Mouse (Mus musculus) intestine, embryonic 14.5 days (tissue): ENCODE measurements around the gene Fhit. TPM values are rescaled to one million over a fixed set of nuclear protein-coding genes. Genes with fewer than 3 reads are reported as not detected.

Experiments
- ATAC-seq: fragments of 200-750 bp; cut with Nextera tagmentation; replicated peaks from 2 replicates; pipeline ENCODE4 v1.8.0; 2017; ENCODE audit warnings: low read depth, moderate number of reproducible peaks, moderate TSS enrichment, moderate library complexity; ENCODE audit not compliant: low FRiP score, low TSS enrichment
- DNase-seq: peaks from one replicate; pipeline ENCODE4 v3.0.0-alpha.2; 2018; ENCODE audit warnings: low spot score
- H3K27ac ChIP-seq: fragments of 300-500 bp; sonication (generic); 2 replicates; pipeline ENCODE4 v1.5.1; 2014; ENCODE audit warnings: low read depth, mild to moderate bottlenecking, control low read depth
- H3K27me3 ChIP-seq: fragments of 300-500 bp; sonication (generic); replicated peaks from 2 replicates; pipeline ENCODE4 v1.6.1; 2014; ENCODE audit warnings: low read length, control low read depth; ENCODE audit not compliant: control insufficient read depth, insufficient read depth
- H3K36me3 ChIP-seq: fragments of 300-500 bp; sonication (generic); 2 replicates; pipeline ENCODE4 v1.6.1; 2014; ENCODE audit warnings: low read length, control low read depth; ENCODE audit not compliant: control insufficient read depth, insufficient read depth
- H3K4me1 ChIP-seq: fragments of 300-500 bp; sonication (generic); replicated peaks from 2 replicates; pipeline ENCODE4 v1.6.1; 2014; ENCODE audit warnings: low read length, control low read depth, mixed read lengths; ENCODE audit not compliant: control insufficient read depth, insufficient read depth
- H3K4me2 ChIP-seq: fragments of 300-500 bp; sonication (generic); 2 replicates; pipeline ENCODE4 v1.6.1; 2014; ENCODE audit warnings: low read length
- H3K4me3 ChIP-seq: fragments of 300-500 bp; sonication (generic); 2 replicates; pipeline ENCODE4 v1.5.1; 2014; ENCODE audit warnings: low read depth, low read length, control low read depth, mixed read lengths
- H3K9ac ChIP-seq: fragments of 300-500 bp; sonication (generic); 2 replicates; pipeline ENCODE4 v1.6.1; 2014; ENCODE audit warnings: mild to moderate bottlenecking, low read length
- H3K9me3 ChIP-seq: fragments of 300-500 bp; sonication (generic); 2 replicates; pipeline ENCODE4 v1.6.1; 2016; ENCODE audit warnings: low read length, control low read depth; ENCODE audit not compliant: control insufficient read depth
- WGBS: fragments of 180-500 bp; shearing (Covaris S2); extraction: QIAGEN DNeasy Blood & Tissue Kit; methylation state at CpG from one replicate; pipeline ENCODE4 v1.1.7; 2014; 5-methylcytosine and 5-hydroxymethylcytosine counted together
- polyA plus RNA-seq: library from polyadenylated mRNA; unstranded; fragments of >200 nt; fragmentation: Nextera tagmentation; extraction: Ambion mirVana; gene quantifications from 2 replicates; pipeline ENCODE4 v1.2.1, GENCODE M21; 2014

The Fhit gene
- polyA plus RNA-seq, 1 experiment from 2014 or later, result 15.6 TPM

- no peaks in the 10 kb centered on the region for H3K9me3 ChIP-seq
Observed at GRCm38 (mm10) chr14:9684362-9684761, 1477.5 kb downstream of the Fhit start.

GRCm38 (mm10) chr14:9672728-9673127, 1489.1 kb downstream of the Fhit start:
- H3K4me3 ChIP-seq, result no peak overlapping the region
- DNase-seq, result no peak
- no peak overlapping the region for H3K27ac ChIP-seq
- H3K4me2 ChIP-seq, result no peak overlapping the region
- H3K27me3 ChIP-seq, result no peaks in the 10 kb centered on the region
- H3K9ac ChIP-seq, result no peak overlapping the region
- no peak for ATAC-seq
- no peaks in the 10 kb centered on the region for H3K4me1 ChIP-seq
- H3K36me3 ChIP-seq, result no peaks in the 10 kb centered on the region
- H3K9me3 ChIP-seq, result no peaks in the 10 kb centered on the region
- WGBS, result 76% methylated on average over 1 of the region's 1 CpGs

More at GRCm38 (mm10) chr14:9684362-9684761, 1477.5 kb downstream of the Fhit start:
- H3K4me1 ChIP-seq, result no peaks in the 10 kb centered on the region
- DNase-seq, result no peak
- H3K9ac ChIP-seq, result no peak overlapping the region
- no peak overlapping the region for H3K4me3 ChIP-seq
- 47% methylated on average over 1 of the region's 1 CpGs for WGBS
- ATAC-seq, result no peak
- H3K4me2 ChIP-seq, result no peak overlapping the region
- no peaks in the 10 kb centered on the region for H3K27me3 ChIP-seq
- H3K27ac ChIP-seq, result no peak overlapping the region
- no peaks in the 10 kb centered on the region for H3K36me3 ChIP-seq

- Histone ChIP-seq H3K36me3 (no peaks in the 10 kb centered on the region), H3K4me1 (no peaks in the 10 kb centered on the region), H3K4me2 (no peak overlapping the region), H3K9ac (no peak overlapping the region), H3K9me3 (no peaks in the 10 kb centered on the region), H3K27ac (no peak overlapping the region), H3K4me3 (no peak overlapping the region), H3K27me3 (no peaks in the 10 kb centered on the region)
- DNase-seq (no peak), ATAC-seq (no peak)
- 67% methylated on average over 3 of the region's 3 CpGs for WGBS
Observed at GRCm38 (mm10) chr14:9671776-9672175, 1490.1 kb downstream of the Fhit start.

- 67% methylated on average over 1 of the region's 1 CpGs for WGBS
- Histone ChIP-seq H3K9ac (no peak overlapping the region), H3K9me3 (no peaks in the 10 kb centered on the region), H3K36me3 (no peaks in the 10 kb centered on the region), H3K4me3 (no peak overlapping the region), H3K4me1 (no peaks in the 10 kb centered on the region), H3K27ac (no peak overlapping the region), H3K4me2 (no peak overlapping the region), H3K27me3 (no peaks in the 10 kb centered on the region)
- DNase-seq (no peak), ATAC-seq (no peak)
Observed at GRCm38 (mm10) chr14:9669766-9670165, 1492.1 kb downstream of the Fhit start.

GRCm38 (mm10) chr14:9658445-9658844, 1503.4 kb downstream of the Fhit start:
- Histone ChIP-seq H3K9ac (no peak overlapping the region), H3K4me1 (no peaks in the 10 kb centered on the region), H3K27me3 (no peaks in the 10 kb centered on the region), H3K9me3 (no peaks in the 10 kb centered on the region), H3K4me2 (no peak overlapping the region), H3K4me3 (no peak overlapping the region), H3K36me3 (no peaks in the 10 kb centered on the region), H3K27ac (no peak overlapping the region)
- no peak for DNase-seq
- 50% methylated on average over 1 of the region's 1 CpGs for WGBS
- no peak for ATAC-seq

GRCm38 (mm10) chr14:9651417-9651816, 1510.4 kb downstream of the Fhit start:
- Histone ChIP-seq H3K4me1 (no peaks in the 10 kb centered on the region), H3K27me3 (no peaks in the 10 kb centered on the region), H3K27ac (no peak overlapping the region), H3K36me3 (no peaks in the 10 kb centered on the region), H3K9me3 (no peaks in the 10 kb centered on the region), H3K4me3 (no peak overlapping the region), H3K4me2 (no peak overlapping the region), H3K9ac (no peak overlapping the region)
- WGBS, result 91% methylated on average over 1 of the region's 1 CpGs
- DNase-seq, result no peak
- no peak for ATAC-seq

GRCm38 (mm10) chr14:9648416-9648815, 1513.4 kb downstream of the Fhit start:
- H3K4me1 ChIP-seq, result no peaks in the 10 kb centered on the region
- no peak overlapping the region for H3K4me3 ChIP-seq
- ATAC-seq (no peak), DNase-seq (no peak)
- no peaks in the 10 kb centered on the region for H3K27me3 ChIP-seq
- H3K4me2 ChIP-seq, result no peak overlapping the region
- 87% methylated on average over 1 of the region's 1 CpGs for WGBS
- H3K9me3 ChIP-seq, result no peaks in the 10 kb centered on the region
- no peak overlapping the region for H3K9ac ChIP-seq
- H3K36me3 ChIP-seq, result no peaks in the 10 kb centered on the region
- no peak overlapping the region for H3K27ac ChIP-seq

GRCm38 (mm10) chr14:9646233-9646632, 1515.6 kb downstream of the Fhit start:
- H3K9me3 ChIP-seq, result no peaks in the 10 kb centered on the region
- no peak overlapping the region for H3K4me2 ChIP-seq
- ATAC-seq (no peak), DNase-seq (no peak)
- H3K27me3 ChIP-seq, result no peaks in the 10 kb centered on the region
- no peaks in the 10 kb centered on the region for H3K4me1 ChIP-seq
- 77% methylated on average over 7 of the region's 7 CpGs for WGBS
- H3K9ac ChIP-seq, result no peak overlapping the region
- no peak overlapping the region for H3K4me3 ChIP-seq
- H3K36me3 ChIP-seq, result no peaks in the 10 kb centered on the region
- no peak overlapping the region for H3K27ac ChIP-seq

GRCm38 (mm10) chr14:9644216-9645166, 1517.3 kb downstream of the Fhit start:
- Histone ChIP-seq H3K4me3 (no peak overlapping the region), H3K27ac (no peak overlapping the region), H3K27me3 (no peaks in the 10 kb centered on the region), H3K4me2 (no peak overlapping the region), H3K36me3 (no peaks in the 10 kb centered on the region), H3K9me3 (no peaks in the 10 kb centered on the region), H3K4me1 (no peaks in the 10 kb centered on the region), H3K9ac (no peak overlapping the region)
- ATAC-seq (no peak), DNase-seq (no peak)
- 39% methylated on average over 9 of the region's 9 CpGs for WGBS
